Mouse (Mus musculus): Measurements from ENCODE around the gene 4930469K13Rik. TPM values are rescaled to one million over a fixed set of nuclear protein-coding genes. Genes with fewer than 3 reads are reported as not detected.

4930469K13Rik gene
- total and polyA plus RNA-seq, 2 experiments from 2014 or later = 0.78 to 3.6 TPM

GRCm38 (mm10) chr11:34046767-34047541 lies 51.4 kb downstream of the 4930469K13Rik start, which contains the start of gene Lcp2:
TSS of gene Lcp2 (plus strand) at chr11:34046920.
- WGBS = 82% methylated on average over 6 of the region's 6 CpGs
- no peaks in the 10 kb centered on the region for H3K9me3 ChIP-seq (ENCODE audit: low read length)

GRCm38 (mm10) chr11:34042808-34043207 lies 55.5 kb downstream of the 4930469K13Rik start:
- H3K4me1 ChIP-seq (ENCODE audit: insufficient read depth, low read length) = no peaks in the 10 kb centered on the region
- H3K4me2 ChIP-seq (ENCODE audit: low read depth, low read length) = no peak overlapping the region
- no peaks in the 10 kb centered on the region for H3K9me3 ChIP-seq (ENCODE audit: low read length)
- H3K27me3 ChIP-seq (ENCODE audit: insufficient read depth, low read length) = no peaks in the 10 kb centered on the region
- H3K36me3 ChIP-seq (ENCODE audit: insufficient read depth, low read length) = no peaks in the 10 kb centered on the region
- ATAC-seq (no peak), DNase-seq (ENCODE audit: low spot score) (no peak)
- H3K27ac ChIP-seq = no peak overlapping the region
- H3K4me3 ChIP-seq (ENCODE audit: low read length) = no peak overlapping the region
- H3K9ac ChIP-seq (replicated peaks; ENCODE audit: low read length) = no peak overlapping the region
- WGBS = 65% methylated on average over 1 of the region's 1 CpGs
- no peak for TF ChIP-seq CTCF (IDR thresholded peaks at IDR 0.05; ENCODE audit: low read depth)

More at GRCm38 (mm10) chr11:34046767-34047541, 51.4 kb downstream of the 4930469K13Rik start, which contains the start of gene Lcp2:
- H3K4me1 ChIP-seq (ENCODE audit: insufficient read depth, low read length) = no peaks in the 10 kb centered on the region
- H3K4me2 ChIP-seq (ENCODE audit: low read depth, low read length) = no peak within 1 kb of the TSS
- H3K9ac ChIP-seq (replicated peaks; ENCODE audit: low read length) = no peak within 1 kb of the TSS
- H3K27ac ChIP-seq = no peak within 1 kb of the TSS
- ATAC-seq (no peak), DNase-seq (ENCODE audit: low spot score) (no peak)
- H3K4me3 ChIP-seq (ENCODE audit: low read length) = no peak within 1 kb of the TSS
- no peaks in the 10 kb centered on the region for H3K36me3 ChIP-seq (ENCODE audit: insufficient read depth, low read length)
- TF ChIP-seq CTCF (IDR thresholded peaks at IDR 0.05; ENCODE audit: low read depth) = no peak
- H3K27me3 ChIP-seq (ENCODE audit: insufficient read depth, low read length) = no peaks in the 10 kb centered on the region

- Histone ChIP-seq H3K36me3 (ENCODE audit: insufficient read depth, low read length) (no peaks in the 10 kb centered on the region), H3K9me3 (ENCODE audit: low read length) (no peaks in the 10 kb centered on the region), H3K4me1 (ENCODE audit: insufficient read depth, low read length) (no peaks in the 10 kb centered on the region), H3K27ac (no peak overlapping the region), H3K4me3 (ENCODE audit: low read length) (no peak overlapping the region), H3K4me2 (ENCODE audit: low read depth, low read length) (no peak overlapping the region), H3K27me3 (ENCODE audit: insufficient read depth, low read length) (no peaks in the 10 kb centered on the region), H3K9ac (replicated peaks; ENCODE audit: low read length) (no peak overlapping the region)
- ATAC-seq (no peak), DNase-seq (ENCODE audit: low spot score) (no peak)
- 76% methylated on average over 5 of the region's 5 CpGs for WGBS
- TF ChIP-seq CTCF (IDR thresholded peaks at IDR 0.05; ENCODE audit: low read depth) = no peak
Measured at GRCm38 (mm10) chr11:34040061-34040460, 58.3 kb downstream of the 4930469K13Rik start.

GRCm38 (mm10) chr11:34035909-34036658 lies 62.3 kb downstream of the 4930469K13Rik start:
- H3K36me3 ChIP-seq (ENCODE audit: insufficient read depth, low read length) = no peaks in the 10 kb centered on the region
- no peak overlapping the region for H3K9ac ChIP-seq (replicated peaks; ENCODE audit: low read length)
- H3K4me3 ChIP-seq (ENCODE audit: low read length) = no peak overlapping the region
- no peak for ATAC-seq
- no peaks in the 10 kb centered on the region for H3K27me3 ChIP-seq (ENCODE audit: insufficient read depth, low read length)
- no peak overlapping the region for H3K4me2 ChIP-seq (ENCODE audit: low read depth, low read length)
- DNase-seq (ENCODE audit: low spot score) = no peak
- no peaks in the 10 kb centered on the region for H3K9me3 ChIP-seq (ENCODE audit: low read length)
- 86% methylated on average over 5 of the region's 5 CpGs for WGBS
- no peak overlapping the region for H3K27ac ChIP-seq
- H3K4me1 ChIP-seq (ENCODE audit: insufficient read depth, low read length) = no peaks in the 10 kb centered on the region
- no peak for TF ChIP-seq CTCF (IDR thresholded peaks at IDR 0.05; ENCODE audit: low read depth)

GRCm38 (mm10) chr11:34034794-34035193 lies 63.6 kb downstream of the 4930469K13Rik start:
- no peak for TF ChIP-seq CTCF (IDR thresholded peaks at IDR 0.05; ENCODE audit: low read depth)
- 84% methylated on average over 2 of the region's 2 CpGs for WGBS
- no peaks in the 10 kb centered on the region for H3K36me3 ChIP-seq (ENCODE audit: insufficient read depth, low read length)
- no peak for DNase-seq (ENCODE audit: low spot score)
- H3K27me3 ChIP-seq (ENCODE audit: insufficient read depth, low read length) = no peaks in the 10 kb centered on the region
- no peak overlapping the region for H3K9ac ChIP-seq (replicated peaks; ENCODE audit: low read length)
- no peak for ATAC-seq
- H3K9me3 ChIP-seq (ENCODE audit: low read length) = no peaks in the 10 kb centered on the region
- H3K4me2 ChIP-seq (ENCODE audit: low read depth, low read length) = no peak overlapping the region
- no peak overlapping the region for H3K27ac ChIP-seq
- H3K4me1 ChIP-seq (ENCODE audit: insufficient read depth, low read length) = no peaks in the 10 kb centered on the region
- H3K4me3 ChIP-seq (ENCODE audit: low read length) = no peak overlapping the region

GRCm38 (mm10) chr11:34034008-34034505 lies 64.3 kb downstream of the 4930469K13Rik start:
- H3K4me3 ChIP-seq (ENCODE audit: low read length) = no peak overlapping the region
- H3K27me3 ChIP-seq (ENCODE audit: insufficient read depth, low read length) = no peaks in the 10 kb centered on the region
- TF ChIP-seq CTCF (IDR thresholded peaks at IDR 0.05; ENCODE audit: low read depth) = no peak
- WGBS = 90% methylated on average over 5 of the region's 5 CpGs
- H3K9ac ChIP-seq (replicated peaks; ENCODE audit: low read length) = no peak overlapping the region
- ATAC-seq (no peak), DNase-seq (ENCODE audit: low spot score) (no peak)
- H3K36me3 ChIP-seq (ENCODE audit: insufficient read depth, low read length) = no peaks in the 10 kb centered on the region
- H3K9me3 ChIP-seq (ENCODE audit: low read length) = no peaks in the 10 kb centered on the region
- no peak overlapping the region for H3K27ac ChIP-seq
- no peaks in the 10 kb centered on the region for H3K4me1 ChIP-seq (ENCODE audit: insufficient read depth, low read length)
- H3K4me2 ChIP-seq (ENCODE audit: low read depth, low read length) = no peak overlapping the region
